Mouse (Mus musculus): ENCODE data around the gene Slc25a48. TPM values are rescaled to one million over a fixed set of nuclear protein-coding genes. Genes with fewer than 3 reads are reported as not detected.

The Slc25a48 gene
- polyA plus RNA-seq, 1 experiment from 2014 or later = not detected

DNA sequence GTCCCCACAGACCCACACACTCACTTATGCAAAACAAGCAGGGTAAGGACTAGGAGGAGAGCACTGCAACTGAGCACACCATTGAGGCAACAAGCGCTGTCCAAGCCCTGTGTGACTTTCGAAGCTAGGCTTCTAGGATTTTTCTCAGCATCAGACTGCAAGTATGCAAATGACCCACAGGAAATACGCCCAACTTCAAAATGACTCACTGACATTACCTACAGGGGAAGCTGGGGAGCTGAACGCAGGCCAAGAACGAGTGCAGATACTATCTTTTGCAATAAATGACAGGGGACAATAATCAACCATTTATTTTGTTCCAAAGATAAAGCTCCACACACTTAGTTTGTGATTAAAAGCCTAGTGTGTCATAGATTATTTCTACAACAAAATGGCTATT, 49.9 kb downstream of the Slc25a48 start:
- H3K36me3 ChIP-seq = no peaks in the 10 kb centered on the region
- no peak overlapping the region for H3K9ac ChIP-seq
- no peak for ATAC-seq (ENCODE audit: low FRiP score, low read depth)

GRCm38 (mm10) chr13:56494440-56494839, 56.3 kb downstream of the Slc25a48 start:
- Histone ChIP-seq H3K9me3 (no peaks in the 10 kb centered on the region), H3K27me3 (replicated peaks) (no peaks in the 10 kb centered on the region), H3K27ac (no peak overlapping the region), H3K9ac (no peak overlapping the region), H3K36me3 (no peaks in the 10 kb centered on the region), H3K4me2 (replicated peaks) (no peak overlapping the region), H3K4me3 (no peak overlapping the region), H3K4me1 (no peaks in the 10 kb centered on the region)
- ATAC-seq (ENCODE audit: low FRiP score, low read depth) = no peak
- 33% methylated on average over 3 of the region's 3 CpGs for WGBS

More for the DNA sequence above, 49.9 kb downstream of the Slc25a48 start:
- 76% methylated on average over 5 of the region's 5 CpGs for WGBS
- no peak overlapping the region for H3K4me2 ChIP-seq (replicated peaks)
- H3K27ac ChIP-seq = no peak overlapping the region
- H3K4me3 ChIP-seq = no peak overlapping the region
- no peaks in the 10 kb centered on the region for H3K9me3 ChIP-seq
- H3K27me3 ChIP-seq (replicated peaks) = no peaks in the 10 kb centered on the region
- no peaks in the 10 kb centered on the region for H3K4me1 ChIP-seq

GRCm38 (mm10) chr13:56500132-56500531, 62.0 kb downstream of the Slc25a48 start:
- Histone ChIP-seq H3K9ac (no peak overlapping the region), H3K27me3 (replicated peaks) (no peaks in the 10 kb centered on the region), H3K36me3 (no peaks in the 10 kb centered on the region), H3K4me1 (no peaks in the 10 kb centered on the region), H3K4me2 (replicated peaks) (no peak overlapping the region), H3K9me3 (no peaks in the 10 kb centered on the region), H3K4me3 (no peak overlapping the region), H3K27ac (no peak overlapping the region)
- ATAC-seq (ENCODE audit: low FRiP score, low read depth) = no peak
- 75% methylated on average over 3 of the region's 3 CpGs for WGBS

DNA sequence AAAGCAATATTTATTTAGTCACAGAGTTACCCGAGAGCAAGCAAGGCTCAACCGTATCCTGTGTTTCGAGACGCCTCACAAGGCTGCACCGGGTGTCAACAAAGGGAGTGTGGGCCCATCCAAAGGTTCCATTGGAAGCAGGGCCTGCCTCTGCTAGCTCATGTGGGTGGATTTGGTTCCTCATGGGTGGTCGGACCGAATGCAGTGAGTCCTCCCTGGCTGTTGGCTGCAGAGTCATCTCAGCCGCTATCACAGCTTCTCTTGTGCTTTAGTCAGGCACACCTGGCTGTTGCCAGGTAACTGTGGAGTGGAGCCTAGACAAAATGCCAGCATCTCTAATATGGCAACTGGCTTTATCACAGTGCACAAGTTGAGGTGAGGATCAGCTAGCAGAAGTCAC, 62.5 kb downstream of the Slc25a48 start:
- Histone ChIP-seq H3K36me3 (no peaks in the 10 kb centered on the region), H3K4me1 (no peaks in the 10 kb centered on the region), H3K4me3 (no peak overlapping the region), H3K9me3 (no peaks in the 10 kb centered on the region), H3K9ac (no peak overlapping the region), H3K27ac (no peak overlapping the region), H3K4me2 (replicated peaks) (no peak overlapping the region), H3K27me3 (replicated peaks) (no peaks in the 10 kb centered on the region)
- ATAC-seq (ENCODE audit: low FRiP score, low read depth) = no peak
- 91% methylated on average over 8 of the region's 8 CpGs for WGBS

DNA sequence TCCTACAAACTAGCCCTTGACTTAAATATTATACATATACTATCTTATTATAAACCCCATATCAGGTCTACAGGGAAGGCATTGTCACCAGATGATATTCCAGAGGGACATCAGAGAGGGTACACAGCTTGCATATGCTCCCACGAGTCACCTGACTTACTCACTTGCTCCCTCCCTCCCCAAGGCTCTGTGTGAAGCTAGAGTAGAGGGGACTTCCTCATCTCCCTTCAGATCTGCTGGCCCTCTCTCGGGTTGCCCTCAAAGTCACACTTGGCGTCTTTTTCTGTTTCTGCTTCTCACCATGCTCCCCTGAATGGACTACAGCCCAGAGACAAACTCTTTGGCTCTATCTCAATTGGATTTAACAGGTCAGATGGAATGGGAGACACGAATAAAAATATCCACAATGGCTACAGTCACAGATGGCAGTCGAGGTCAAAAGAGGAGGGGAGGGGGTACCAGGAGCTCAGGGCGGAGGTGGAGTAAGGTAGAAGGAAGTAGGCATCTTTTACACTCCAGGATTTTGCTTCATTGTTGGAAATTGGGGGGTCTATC, 63.8 kb downstream of the Slc25a48 start:
- no peak for ATAC-seq (ENCODE audit: low FRiP score, low read depth)
- H3K4me2 ChIP-seq (replicated peaks) = no peak overlapping the region
- H3K9me3 ChIP-seq = no peaks in the 10 kb centered on the region
- no peak overlapping the region for H3K4me3 ChIP-seq
- H3K27ac ChIP-seq = no peak overlapping the region
- H3K9ac ChIP-seq = no peak overlapping the region
- H3K4me1 ChIP-seq = no peaks in the 10 kb centered on the region
- no peaks in the 10 kb centered on the region for H3K27me3 ChIP-seq (replicated peaks)
- WGBS = 81% methylated on average over 6 of the region's 6 CpGs
- no peaks in the 10 kb centered on the region for H3K36me3 ChIP-seq

- Histone ChIP-seq H3K9ac (no peak overlapping the region), H3K9me3 (no peaks in the 10 kb centered on the region), H3K27ac (no peak overlapping the region), H3K4me1 (no peaks in the 10 kb centered on the region), H3K27me3 (replicated peaks) (no peaks in the 10 kb centered on the region), H3K36me3 (no peaks in the 10 kb centered on the region), H3K4me3 (no peak overlapping the region), H3K4me2 (replicated peaks) (no peak overlapping the region)
- 84% methylated on average over 6 of the region's 6 CpGs for WGBS
- no peak for ATAC-seq (ENCODE audit: low FRiP score, low read depth)
Measured at GRCm38 (mm10) chr13:56506871-56507496, 68.8 kb downstream of the Slc25a48 start.

GRCm38 (mm10) chr13:56509796-56510195, 71.6 kb downstream of the Slc25a48 start:
- no peak for ATAC-seq (ENCODE audit: low FRiP score, low read depth)
- no peak overlapping the region for H3K27ac ChIP-seq
- 87% methylated on average over 2 of the region's 2 CpGs for WGBS
- no peaks in the 10 kb centered on the region for H3K27me3 ChIP-seq (replicated peaks)
- no peak overlapping the region for H3K9ac ChIP-seq
- no peak overlapping the region for H3K4me2 ChIP-seq (replicated peaks)
- no peaks in the 10 kb centered on the region for H3K4me1 ChIP-seq
- no peaks in the 10 kb centered on the region for H3K9me3 ChIP-seq
- no peak overlapping the region for H3K4me3 ChIP-seq
- H3K36me3 ChIP-seq = no peaks in the 10 kb centered on the region

GRCm38 (mm10) chr13:56513595-56513994, 75.4 kb downstream of the Slc25a48 start:
- Histone ChIP-seq H3K27me3 (replicated peaks) (no peaks in the 10 kb centered on the region), H3K4me2 (replicated peaks) (no peak overlapping the region), H3K9me3 (no peaks in the 10 kb centered on the region), H3K36me3 (no peaks in the 10 kb centered on the region), H3K4me1 (no peaks in the 10 kb centered on the region), H3K27ac (no peak overlapping the region), H3K4me3 (no peak overlapping the region), H3K9ac (no peak overlapping the region)
- ATAC-seq (ENCODE audit: low FRiP score, low read depth) = no peak

DNA sequence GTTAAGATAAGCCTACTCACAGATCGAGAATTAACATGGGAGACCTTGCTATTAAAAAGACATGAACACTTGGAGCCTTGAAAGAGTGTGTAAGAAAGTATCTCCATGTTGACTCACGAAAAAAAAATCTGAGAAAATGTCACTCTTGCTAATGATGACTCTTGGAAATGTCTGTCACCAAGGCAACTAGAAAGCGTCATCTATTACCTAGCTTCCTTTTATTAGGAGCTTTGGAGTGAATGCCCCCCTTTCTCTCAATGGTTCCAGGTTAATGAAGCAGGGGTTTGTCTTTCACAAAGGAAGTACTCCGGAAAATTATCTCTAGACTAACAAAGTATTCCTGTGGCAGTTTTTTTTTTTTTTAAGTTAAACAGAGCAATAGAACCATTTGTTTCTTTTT, 78.2 kb downstream of the Slc25a48 start:
- Histone ChIP-seq H3K36me3 (no peaks in the 10 kb centered on the region), H3K27ac (no peak overlapping the region), H3K4me3 (no peak overlapping the region), H3K9ac (no peak overlapping the region), H3K4me1 (no peaks in the 10 kb centered on the region), H3K9me3 (no peaks in the 10 kb centered on the region), H3K4me2 (replicated peaks) (no peak overlapping the region), H3K27me3 (replicated peaks) (no peaks in the 10 kb centered on the region)
- WGBS = 68% methylated on average over 4 of the region's 4 CpGs
- no peak for ATAC-seq (ENCODE audit: low FRiP score, low read depth)

- Histone ChIP-seq H3K9ac (no peak overlapping the region), H3K9me3 (no peaks in the 10 kb centered on the region), H3K36me3 (no peaks in the 10 kb centered on the region), H3K4me3 (no peak overlapping the region), H3K4me1 (no peaks in the 10 kb centered on the region), H3K27me3 (replicated peaks) (no peaks in the 10 kb centered on the region), H3K4me2 (replicated peaks) (no peak overlapping the region), H3K27ac (no peak overlapping the region)
- WGBS = 59% methylated on average over 7 of the region's 7 CpGs
- no peak for ATAC-seq (ENCODE audit: low FRiP score, low read depth)
Measured at GRCm38 (mm10) chr13:56516816-56517215, 78.7 kb downstream of the Slc25a48 start.

DNA sequence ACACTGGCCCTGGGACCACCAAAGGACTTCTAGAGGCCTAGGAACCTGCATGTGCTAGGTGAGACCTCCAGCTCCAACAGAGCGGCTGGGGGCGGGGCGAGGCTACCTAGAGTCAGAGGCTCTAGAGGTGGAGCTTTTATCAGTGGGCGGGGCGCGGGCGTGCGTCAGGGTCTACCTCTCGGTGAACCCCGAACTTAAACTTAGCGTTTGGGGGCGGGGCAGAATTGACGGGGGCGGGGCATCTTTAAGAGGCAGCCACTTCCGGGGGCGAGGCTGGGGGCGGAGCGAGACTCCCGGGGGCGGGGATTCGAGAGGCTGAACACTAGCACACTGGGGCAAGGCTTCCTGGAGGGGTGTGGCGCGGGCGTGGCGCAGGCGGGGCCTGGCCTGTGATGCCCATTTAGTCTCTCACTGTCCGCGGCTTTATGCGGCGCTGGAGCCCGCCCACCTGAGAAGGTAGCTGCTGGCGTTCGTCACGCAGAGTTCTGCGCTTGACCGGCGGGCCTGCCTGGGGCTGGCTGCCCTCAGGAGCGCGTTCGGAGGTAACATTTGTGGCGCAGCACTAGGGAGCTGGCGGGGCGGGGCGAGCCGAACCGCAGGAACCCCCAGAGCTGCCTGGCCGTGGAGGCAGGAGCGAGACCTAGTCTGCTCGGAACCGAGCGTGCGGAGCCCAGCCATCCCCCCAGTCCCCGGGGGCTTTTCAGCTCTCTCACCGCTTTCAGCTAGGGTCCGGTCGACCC, 84.1 kb downstream of the Slc25a48 start, which contains the start of gene Fbxl21:
TSS of gene Fbxl21 (plus strand) at position 392 of the 740 bp plus-strand sequence.
- H3K4me2 ChIP-seq (replicated peaks) = peak within 1 kb of the TSS; percentile 86
- H3K4me3 ChIP-seq = peak within 1 kb of the TSS; percentile 63
- peaks cover 3% of the 10 kb centered on the region; the same call in 1 of the 2 replicates for H3K4me1 ChIP-seq
- H3K27me3 ChIP-seq (replicated peaks) = no peaks in the 10 kb centered on the region
- peak; percentile 96 for ATAC-seq (ENCODE audit: low FRiP score, low read depth)
- H3K9me3 ChIP-seq = no peaks in the 10 kb centered on the region
- H3K9ac ChIP-seq = peak within 1 kb of the TSS; percentile 62
- H3K27ac ChIP-seq = no peak within 1 kb of the TSS
- no peaks in the 10 kb centered on the region for H3K36me3 ChIP-seq
- WGBS = 2% methylated on average over 55 of the region's 56 CpGs

DNA sequence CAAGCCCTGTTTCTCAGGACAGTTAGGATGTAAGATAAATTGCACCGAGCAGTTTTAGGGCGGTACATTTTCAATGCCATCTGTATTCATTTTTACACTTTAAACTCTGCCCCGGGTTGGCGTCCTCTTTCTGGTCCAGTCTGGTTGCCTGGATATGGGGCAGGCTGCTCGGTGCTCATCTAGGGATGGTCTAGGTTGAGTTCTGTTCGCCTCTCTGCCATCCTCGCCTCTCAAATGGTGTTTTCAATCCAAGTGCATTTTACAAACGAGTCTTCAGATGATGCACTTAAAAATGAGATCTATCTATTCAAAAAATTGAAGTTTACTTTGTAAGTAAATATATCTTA, 84.6 kb downstream of the Slc25a48 start:
- Histone ChIP-seq H3K27me3 (replicated peaks) (no peaks in the 10 kb centered on the region), H3K27ac (no peak overlapping the region), H3K9me3 (no peaks in the 10 kb centered on the region), H3K4me2 (replicated peaks) (peak overlapping the region; percentile 86), H3K4me3 (peak overlapping the region; percentile 63), H3K36me3 (no peaks in the 10 kb centered on the region), H3K9ac (peak overlapping the region; percentile 62), H3K4me1 (peaks cover 3% of the 10 kb centered on the region; the same call in 1 of the 2 replicates)
- WGBS = 6% methylated on average over 8 of the region's 8 CpGs
- ATAC-seq (ENCODE audit: low FRiP score, low read depth) = 0 out of 2 replicates have a peak, but pooled peaks have one; percentile 3

All from neural tube, embryonic 12.5 days (tissue).